Mouse (Mus musculus) kidney, postnatal 25 days (tissue): Measurements from ENCODE around the gene Plpp2.

Source experiments
- DNase-seq, 2 experiments: peaks; one replicate each; pipeline ENCODE4 v3.0.0; 2021; ENCODE audit warnings: mixed read lengths in 2 of 2

The Plpp2 gene

DNA sequence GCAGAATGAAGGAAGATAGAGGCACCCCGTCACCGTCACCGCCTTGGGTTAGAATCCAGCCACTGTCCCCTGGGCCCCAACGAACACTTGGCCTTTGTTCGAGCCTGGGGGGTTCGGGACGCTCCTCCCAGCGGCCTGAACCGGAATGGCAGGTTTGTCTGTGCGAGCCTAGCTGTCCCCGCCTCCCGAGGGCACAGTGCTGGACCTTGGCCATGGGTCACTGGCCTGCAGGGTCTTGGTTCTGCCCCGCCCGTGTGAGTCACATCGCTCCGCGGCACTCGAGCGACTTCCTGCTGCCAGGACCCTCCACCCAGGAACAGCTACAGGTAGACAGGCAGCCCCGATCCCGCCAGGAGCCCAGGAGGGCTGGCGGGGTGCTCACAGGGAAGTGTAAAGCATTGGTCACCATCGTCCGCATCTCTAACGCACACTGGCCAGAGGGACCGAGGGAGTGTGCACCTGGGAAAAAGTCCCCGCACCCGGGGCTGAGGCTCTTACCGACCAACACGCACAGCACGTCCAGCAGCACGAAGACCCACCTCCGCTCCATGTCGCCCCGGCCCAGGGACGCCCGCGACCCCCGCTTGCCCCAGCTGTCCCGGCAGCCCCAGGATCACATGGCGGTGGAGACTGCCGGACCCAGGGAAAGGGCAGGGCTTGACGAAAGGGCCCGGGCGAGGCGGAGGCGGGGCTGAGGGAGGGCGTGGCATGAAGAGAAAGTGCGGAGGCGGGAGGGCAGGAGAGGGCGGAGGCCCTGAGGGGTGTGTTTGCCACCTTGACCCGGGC, at the start of gene Plpp2:
TSS of gene Plpp2 (minus strand) at position 671 of the 786 bp plus-strand sequence.
- DNase-seq: peak; percentile 91 to 95

DNA sequence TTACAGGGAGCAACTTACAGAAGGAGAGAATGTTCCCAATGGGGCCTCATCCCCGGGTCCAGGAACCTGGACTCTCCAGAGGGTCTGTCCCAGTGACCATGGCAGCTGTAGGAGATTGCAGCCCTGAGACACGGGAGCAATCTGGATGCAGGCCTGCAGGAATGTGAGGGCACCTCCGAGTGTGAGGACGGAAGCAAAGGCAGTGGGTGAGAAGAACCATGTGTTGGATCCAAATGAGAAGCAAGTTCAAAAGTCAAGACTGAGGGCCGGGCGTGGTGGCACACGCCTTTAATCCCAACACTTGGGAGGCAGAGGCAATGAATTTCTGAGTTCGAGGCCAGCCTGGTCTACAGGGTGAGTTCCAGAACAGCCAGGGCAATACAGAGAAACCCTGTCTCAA, 47.9 kb upstream of the Plpp2 start:
- peak in 1 of 2 experiments; percentile 19 for DNase-seq

DNA sequence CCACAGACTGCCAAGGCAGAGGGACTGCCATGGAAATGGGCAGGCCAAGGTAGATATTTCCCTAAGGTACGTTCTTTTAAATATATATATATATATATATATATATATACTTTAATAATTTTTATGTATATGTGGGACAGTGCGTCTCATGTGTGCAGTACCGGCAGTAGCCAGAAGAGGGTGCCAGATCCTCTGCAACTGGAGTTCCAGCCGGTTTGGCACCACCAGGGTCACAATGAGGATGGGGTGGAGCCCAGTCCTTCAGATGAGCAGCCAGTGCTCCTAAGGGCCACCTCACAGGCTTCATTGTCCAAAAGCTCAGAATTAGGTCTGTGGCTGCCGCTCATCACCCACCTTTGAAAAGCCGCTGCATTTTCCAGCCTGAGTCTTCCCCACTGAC, 47.2 kb upstream of the Plpp2 start:
- peak; percentile 43 to 51 for DNase-seq

DNA sequence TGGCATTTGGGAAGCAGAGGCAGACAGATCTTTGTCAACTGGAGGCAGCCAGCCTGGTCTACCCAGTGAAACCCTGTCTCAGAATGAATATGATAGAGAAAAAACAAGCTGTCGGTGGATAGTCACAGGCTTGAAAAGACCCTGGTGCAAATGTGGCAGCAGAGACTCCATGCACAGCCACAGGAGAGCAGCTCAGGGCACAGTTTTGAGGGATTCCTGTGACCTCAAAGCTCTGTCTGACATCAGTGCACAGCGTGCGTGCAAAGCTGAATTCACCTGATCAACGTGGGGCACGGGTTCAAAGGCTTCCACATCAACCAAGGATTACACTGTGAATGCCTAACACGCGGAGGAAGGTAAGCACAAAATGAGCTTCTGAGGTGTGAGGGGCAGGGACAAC, 46.8 kb upstream of the Plpp2 start:
- peak in 1 of 2 experiments; percentile 18 for DNase-seq

DNA sequence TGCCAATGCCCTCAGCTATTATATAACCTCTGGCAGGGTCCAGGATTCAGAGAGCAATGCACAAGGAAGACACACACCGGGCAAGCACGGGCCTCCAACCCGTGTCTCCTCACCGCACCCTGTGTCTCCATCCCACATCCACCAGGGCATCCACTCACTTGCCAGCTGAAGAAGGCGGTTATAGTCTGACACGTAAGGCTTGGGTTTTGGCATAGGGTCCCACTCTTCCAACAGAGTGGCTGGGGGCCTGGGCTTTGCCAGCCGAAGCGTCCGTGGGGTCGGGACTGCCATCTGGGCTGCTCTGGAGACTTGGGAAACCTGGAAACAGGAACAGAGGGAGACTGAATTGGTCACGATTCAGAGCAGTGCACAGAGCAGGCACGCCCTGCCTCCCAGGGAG, 46.2 kb upstream of the Plpp2 start:
- DNase-seq: peak in 1 of 2 experiments; percentile 14

DNA sequence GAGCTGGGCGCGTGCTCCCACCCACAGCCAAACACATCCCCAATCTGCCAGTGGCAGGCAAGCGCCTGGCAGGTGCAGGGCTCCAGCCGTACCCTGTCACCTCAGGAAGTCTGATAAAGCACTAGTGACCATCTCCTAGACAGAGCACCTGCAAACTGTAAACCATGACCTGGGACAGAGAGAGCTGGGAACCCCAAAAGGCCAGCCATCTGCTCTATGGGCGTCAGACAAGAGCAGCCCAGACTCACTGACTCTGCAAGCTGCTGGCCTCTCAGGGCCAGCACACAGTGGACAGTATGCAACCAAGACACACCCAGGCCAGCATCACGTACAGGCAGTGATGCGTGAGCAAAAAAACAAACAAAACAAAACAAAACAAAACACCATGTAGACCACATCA, 45.3 kb upstream of the Plpp2 start:
- DNase-seq: peak in 1 of 2 experiments; percentile 12

DNA sequence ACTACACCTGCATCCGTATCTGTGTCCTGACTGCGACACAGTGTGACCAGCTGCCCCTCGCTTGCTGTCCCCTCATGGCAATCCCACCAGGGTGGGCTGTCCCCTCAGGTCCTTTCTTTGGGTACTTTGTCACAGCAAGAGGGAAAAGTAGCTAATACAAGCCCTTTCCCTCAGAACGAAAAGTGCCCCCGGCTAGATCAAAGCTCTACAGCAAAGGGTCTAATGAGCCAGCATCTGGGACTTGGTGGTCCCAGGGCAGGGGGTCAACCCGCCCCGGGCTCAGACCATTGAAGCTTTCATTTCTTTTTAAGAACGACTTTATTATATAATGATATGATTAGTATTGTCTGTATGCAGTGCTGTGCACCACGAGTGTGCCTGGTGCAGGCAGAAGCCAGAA, 44.7 kb upstream of the Plpp2 start:
- DNase-seq: peak in 1 of 2 experiments; percentile 19

DNA sequence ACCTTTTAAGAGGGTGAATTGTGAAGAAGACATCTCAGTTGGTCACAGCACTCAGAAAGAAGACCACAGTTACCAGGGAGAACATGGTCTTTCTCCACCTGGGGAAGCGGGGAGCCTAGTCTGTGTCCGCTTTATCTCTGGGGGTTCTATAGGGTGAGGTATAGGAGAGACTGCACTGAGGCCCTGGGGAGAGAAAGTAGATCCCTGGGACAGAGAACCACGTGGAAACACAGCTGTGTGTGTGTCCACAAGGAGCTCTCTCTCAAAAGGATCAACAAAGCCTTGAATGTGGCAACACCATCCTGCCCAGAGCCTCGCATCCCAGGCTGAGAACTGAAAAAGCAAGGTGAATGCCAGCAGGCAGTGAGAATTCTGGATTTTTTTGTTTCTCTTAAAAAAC, 43.8 kb upstream of the Plpp2 start:
- DNase-seq: no peak

DNA sequence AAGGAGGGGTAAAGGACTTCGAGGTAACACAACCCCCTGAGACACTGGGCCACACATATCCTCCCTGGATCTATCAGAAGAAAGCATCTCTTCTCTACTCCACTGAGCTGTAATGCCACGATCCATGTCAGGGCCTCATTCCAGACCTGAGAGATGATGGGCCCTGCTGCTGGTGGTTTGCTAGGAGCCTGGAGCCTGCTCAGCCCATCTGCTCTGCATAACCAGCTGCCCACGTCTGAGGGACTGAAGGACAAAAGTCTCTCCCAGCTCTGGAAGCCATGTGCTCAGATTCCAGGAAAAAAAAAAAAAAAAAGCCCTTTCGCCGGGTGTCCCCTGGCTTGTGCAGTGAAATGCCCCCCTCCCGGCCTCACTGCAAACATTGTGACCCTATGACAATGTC, 42.2 kb upstream of the Plpp2 start:
- peak in 1 of 2 experiments; percentile 8 for DNase-seq

DNA sequence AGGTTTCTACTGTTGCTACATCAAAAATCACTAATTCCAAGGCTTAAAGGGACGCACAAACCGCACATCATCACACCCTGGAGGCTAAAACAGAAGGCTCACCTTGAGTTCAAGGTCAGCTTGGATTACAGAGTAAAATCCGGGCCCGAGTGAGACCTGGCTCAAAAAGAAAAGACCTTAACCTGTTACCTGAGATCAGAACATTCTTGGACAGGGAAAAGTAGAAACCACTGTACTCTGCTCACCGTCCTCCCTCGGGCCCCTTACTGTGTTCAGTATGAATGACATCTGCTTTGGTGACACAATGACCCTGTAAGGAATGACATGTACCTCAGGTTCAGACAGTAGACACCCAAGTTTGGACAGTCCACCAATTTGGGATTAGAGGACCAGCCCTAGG, 41.2 kb upstream of the Plpp2 start:
- DNase-seq: peak in 1 of 2 experiments; percentile 10

DNA sequence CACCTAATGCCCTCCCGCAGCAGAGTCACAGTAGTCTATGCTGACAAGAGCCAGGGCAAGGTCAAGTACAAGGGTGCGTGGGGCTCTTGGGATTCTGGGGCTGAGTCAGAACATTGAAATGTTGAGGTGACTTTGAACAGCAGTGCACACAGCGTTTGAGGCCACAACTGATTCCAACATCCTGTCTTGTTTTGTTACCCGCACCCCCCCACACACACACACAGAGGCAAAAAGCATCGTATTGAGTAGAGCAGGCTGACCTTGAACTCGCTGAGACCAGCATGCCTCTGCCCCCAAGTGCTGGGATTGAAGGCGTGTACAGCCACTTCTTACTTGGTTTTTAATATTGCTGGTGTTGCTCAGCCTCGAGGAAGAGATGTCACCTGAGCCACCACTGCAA, 40.8 kb upstream of the Plpp2 start:
- peak in 1 of 2 experiments; percentile 19 for DNase-seq

DNA sequence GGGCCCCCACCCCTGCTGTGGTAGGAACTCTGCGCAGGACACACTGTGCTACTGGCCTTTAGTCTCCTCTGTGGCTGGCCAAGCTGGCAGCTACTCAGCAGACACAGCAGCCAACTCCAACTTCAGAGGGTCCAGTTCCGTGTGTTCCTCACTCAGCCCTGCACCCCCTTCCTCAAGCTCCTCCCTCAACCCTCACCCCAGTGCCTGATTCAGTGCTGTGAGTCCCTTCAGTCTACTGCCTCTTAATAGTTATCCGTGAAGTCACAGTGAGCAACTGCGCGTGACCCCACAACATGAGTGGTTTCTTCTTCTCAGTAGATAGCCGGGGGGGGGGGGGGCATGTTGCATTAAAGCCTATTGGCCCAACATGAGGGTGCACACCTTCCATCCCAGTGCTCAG, 40.0 kb upstream of the Plpp2 start:
- peak in 1 of 2 experiments; percentile 21 for DNase-seq

DNA sequence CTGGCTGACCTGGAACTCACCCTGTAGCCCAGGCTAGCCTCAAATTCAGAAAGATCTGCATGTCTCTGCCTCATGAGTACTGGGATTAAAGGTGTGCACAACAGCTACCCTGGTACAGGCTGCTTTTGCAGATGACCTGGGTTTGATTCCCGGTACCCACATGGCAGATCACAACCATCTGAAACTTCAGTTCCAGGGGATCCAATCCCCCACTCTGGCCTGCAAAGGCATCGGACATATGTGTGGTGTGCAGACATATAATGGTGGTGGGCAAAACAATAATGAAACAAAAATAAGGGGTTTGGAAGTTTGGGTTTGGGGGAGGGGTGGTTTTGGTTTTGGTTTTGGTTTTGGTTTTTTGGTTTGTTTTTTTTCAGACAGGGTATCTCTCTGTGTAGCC, 37.7 kb upstream of the Plpp2 start:
- DNase-seq: peak in 1 of 2 experiments; percentile 11

DNA sequence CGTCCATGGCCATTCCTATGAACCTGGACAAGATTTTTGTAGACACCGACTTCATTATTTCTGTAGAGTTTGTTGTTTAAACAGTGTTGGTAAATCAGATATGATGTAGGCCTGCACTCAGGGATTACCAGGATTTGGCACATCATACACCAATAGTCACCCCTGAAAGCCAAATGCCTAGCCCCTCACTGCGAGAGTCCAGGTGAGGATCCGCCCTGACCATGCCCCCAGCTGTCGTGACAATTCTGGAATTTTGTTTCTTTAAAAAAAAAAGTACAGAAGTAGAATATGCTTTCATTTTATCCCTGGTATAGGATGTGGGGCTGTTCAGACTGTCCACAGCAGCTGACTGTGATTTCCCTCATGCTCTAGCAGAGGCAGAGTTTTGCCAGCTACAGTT, 36.3 kb upstream of the Plpp2 start:
- DNase-seq: peak in 1 of 2 experiments; percentile 6

DNA sequence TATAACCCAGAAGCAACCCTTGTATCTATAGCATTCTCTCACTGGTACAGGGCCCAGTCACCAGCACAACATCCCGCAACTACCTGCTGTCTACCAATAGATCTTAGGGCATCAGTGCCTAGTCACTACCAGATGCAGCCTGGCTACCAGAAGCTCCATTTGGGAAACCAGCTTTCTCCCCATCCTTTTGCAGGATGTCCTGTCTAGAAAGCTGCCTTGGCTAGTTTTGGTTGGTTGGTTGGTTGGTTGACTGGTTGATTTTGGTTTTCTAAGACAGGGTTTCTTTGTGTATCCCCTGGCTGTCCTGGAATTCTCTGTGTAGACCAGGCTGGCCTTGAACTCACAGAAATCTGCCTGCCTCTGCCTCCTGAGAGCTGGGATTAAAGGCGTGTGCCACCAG, 26.1 kb upstream of the Plpp2 start:
- DNase-seq: peak in 1 of 2 experiments; percentile 17

DNA sequence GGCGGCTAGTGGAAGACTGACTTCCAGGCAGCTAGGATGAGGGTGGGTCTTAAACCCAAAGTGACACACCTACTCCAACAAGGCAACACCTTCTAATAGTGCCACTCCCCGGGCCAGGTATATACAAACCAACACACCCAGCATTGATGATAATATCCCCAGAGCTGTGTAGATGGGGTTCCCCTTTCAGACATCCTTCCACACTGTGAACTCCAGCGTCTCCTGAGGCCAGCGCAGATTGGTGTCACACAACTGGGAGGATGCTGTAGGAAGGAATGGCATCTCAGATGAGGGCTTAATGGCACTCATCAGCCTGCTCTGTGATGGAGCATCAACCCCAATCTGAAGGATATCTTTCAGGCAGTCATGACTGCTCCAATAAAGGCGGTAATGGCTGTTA, 23.9 kb upstream of the Plpp2 start:
- peak in 1 of 2 experiments; percentile 15 for DNase-seq

DNA sequence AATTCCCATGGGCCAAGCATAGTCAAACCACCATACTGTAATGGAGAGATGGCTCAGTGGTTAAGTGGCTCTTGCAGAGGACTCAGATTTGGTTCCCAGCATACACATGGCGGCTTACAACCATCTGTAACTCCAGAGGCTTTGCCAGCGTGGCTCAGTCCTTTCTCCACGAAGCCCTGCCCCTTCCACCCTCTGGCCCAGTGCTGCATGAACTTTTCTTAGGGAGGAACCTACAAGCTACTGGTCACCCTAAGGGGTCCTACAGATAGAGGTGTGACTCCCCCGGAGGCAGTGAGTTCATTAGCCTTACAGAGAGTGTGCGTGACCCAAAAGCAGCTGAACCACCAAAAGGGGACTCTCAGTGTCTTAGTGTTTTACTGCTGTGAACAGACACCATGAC, 23.4 kb upstream of the Plpp2 start:
- DNase-seq: peak in 1 of 2 experiments; percentile 11

DNA sequence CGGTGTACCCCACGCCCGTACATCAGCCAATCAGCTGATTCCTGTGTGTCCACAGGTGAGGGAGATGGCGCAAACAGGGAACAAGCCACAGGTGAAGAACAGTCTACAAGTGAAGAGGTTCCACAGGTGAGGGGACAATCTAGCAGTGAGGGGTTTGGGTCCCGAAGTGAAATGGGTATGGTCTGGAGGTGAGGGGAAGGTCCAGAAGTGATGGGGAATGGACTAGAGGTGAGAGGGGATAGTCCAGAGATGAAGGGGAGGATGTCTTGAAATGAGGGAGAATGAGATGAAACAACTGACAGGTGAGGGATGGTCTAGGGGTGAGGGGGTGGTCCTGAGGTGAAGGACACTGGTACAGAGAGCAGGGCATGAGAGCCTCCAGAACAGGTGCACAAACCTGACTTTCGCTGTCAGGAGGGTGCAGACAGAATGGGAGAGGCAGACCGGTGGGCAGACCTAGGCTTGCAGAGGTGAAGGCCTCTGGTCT, 21.7 kb upstream of the Plpp2 start:
- DNase-seq: peak in 1 of 2 experiments; percentile 35

DNA sequence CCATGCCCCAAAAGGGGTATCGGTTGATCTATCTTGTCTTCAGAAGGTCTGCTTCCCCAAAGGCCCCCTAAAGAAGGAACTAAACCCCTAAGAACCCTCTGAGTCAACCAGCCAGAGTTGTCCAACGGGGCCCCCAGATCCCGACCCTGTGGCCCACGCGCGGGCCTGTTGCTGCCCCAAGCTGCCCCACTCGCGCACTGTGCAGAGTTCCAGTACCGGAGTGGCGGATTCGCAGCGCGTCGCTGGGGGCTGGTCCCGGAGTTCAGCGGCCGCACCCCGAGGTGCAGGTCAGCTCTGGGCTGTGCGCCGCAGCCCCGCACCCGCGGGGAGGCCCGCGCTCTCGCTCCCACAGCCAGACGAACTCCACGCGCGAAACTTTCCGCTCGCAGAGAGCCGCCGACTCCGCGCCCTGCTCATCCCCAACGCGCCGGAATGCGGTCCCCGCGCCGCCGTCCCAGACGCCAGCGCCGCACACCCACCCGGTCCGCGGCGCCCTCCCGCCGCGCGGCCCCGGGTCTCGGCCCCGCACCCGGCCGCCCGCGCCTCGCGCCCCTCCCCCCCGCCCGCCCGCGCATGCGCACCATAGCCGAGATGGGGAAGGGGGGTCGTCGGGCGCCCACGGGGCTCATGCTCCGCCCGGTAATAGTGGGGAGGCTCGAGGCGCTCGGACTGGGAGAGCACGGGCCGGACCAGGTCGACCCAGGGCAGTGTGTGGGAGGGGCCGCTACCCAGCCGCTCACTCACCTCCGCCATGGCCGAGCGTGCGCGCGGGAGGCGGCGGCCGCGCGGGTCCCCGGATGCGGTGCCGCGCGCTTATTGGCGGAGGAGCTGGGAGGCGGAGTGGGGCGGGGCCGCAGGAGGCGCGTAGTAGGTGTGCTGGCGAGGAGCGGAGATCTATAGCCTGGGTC, 21.0 kb upstream of the Plpp2 start, which contains the start of gene Mier2:
TSS of gene Mier2 (minus strand) at position 870 of the 908 bp plus-strand sequence.
- DNase-seq: peak; percentile 75 to 90

DNA sequence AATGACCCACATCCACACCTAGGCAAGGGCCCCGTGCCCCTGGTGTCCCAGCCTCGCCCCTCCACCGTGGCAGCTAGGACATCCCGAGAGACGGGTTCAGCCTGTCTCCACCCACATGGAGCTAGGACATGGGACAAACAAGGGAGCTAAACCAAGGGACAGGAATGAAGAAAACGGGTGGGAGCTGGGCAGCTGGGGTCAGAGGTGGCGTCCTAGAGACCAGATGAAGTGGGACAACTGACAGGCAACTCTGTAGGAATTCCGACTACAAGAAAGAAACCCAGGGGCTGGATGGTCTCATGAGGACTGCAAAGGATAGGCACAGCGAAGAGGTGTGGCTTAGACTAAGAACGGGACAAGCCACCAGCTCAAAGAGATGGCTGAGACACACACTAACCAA, 20.1 kb upstream of the Plpp2 start:
- DNase-seq: peak in 1 of 2 experiments; percentile 32

DNA sequence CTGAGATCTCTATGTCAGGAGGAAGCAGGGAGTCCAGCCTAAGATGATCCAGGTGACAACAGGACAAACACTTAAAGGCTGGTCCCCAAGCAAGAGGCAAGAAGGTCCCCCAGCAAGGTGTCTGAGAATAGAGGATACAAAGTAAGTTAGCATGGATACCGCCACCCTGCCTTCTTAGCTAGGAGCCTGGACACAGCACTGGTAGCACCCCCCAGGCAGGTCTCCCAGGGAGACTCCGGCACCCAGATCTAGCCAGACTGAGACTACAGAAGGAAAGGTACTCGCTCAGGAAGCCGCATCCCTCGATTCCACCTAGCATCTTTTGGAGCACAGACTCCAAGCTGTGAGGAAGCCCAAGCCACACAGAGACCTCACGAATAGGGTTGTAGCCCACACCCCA, 19.6 kb upstream of the Plpp2 start:
- DNase-seq: peak in 1 of 2 experiments; percentile 20

DNA sequence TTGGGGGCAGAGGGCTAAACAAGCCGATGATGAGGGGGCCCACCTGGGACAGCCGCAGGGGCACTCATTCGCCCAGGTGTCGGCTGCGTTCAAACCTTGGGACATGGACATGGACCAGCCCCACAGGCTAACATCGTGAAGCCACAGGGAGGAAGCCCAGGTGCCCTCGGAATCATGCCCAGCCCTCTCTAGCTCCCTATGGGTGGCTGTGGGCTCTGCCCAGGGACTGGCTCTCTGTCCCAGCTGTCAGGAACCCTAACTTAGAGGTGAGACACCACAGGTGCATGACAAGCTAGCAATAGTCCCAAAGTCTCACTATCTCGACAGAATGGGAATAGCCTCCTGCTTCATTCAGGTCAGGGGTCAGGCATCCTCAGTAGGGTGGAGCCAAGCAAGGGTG, 18.9 kb upstream of the Plpp2 start:
- DNase-seq: peak in 1 of 2 experiments; percentile 25

DNA sequence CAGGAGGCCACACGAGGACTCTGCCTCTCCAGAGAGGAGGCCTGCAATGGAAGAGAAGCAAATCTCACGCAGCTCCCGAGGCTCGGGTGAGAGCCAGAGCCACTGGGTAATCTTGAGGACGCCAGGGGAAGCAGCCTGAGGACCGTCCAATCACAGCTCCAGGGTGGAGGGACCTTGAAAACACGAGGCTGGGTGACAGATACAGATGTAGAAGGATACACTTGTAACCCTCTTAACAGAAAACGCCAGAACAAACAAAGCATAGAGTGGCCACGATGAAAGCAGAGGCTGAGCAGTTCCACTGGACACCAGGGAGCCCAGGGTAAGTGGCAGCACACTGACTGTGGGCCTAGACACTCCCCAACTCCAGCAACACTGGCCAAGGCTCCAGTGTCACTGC, 16.8 kb upstream of the Plpp2 start:
- DNase-seq: no peak
